Mouse (Mus musculus) brain, adult 2 months (tissue): ENCODE results near the gene Atrnl1.

ENCODE experiments used
- DNase-seq: peaks from one replicate; pipeline ENCODE4 v3.0.0; 2011; ENCODE audit warnings: low read depth, low spot score

Atrnl1 gene

GRCm38 (mm10) chr19:57922991-57923390, 312.2 kb downstream of the Atrnl1 start:
- peak; percentile 26 for DNase-seq

GRCm38 (mm10) chr19:57924856-57925255, 314.0 kb downstream of the Atrnl1 start:
- DNase-seq: no peak

- DNase-seq: no peak
These were observed 314.8 kb downstream of the Atrnl1 start for GRCm38 (mm10) chr19:57925681-57926080.

- no peak for DNase-seq
These were observed 315.5 kb downstream of the Atrnl1 start for GRCm38 (mm10) chr19:57926164-57926860.

- peak; percentile 35 for DNase-seq
These were observed 316.2 kb downstream of the Atrnl1 start for GRCm38 (mm10) chr19:57926941-57927471.

GRCm38 (mm10) chr19:57927566-57928523, 317.0 kb downstream of the Atrnl1 start:
- DNase-seq: peak; percentile 22

GRCm38 (mm10) chr19:57931626-57932025, 320.8 kb downstream of the Atrnl1 start:
- DNase-seq: peak; percentile 40

- DNase-seq: no peak
These were observed 326.0 kb downstream of the Atrnl1 start for GRCm38 (mm10) chr19:57936865-57937264.

- DNase-seq: peak; percentile 38
These were observed 328.3 kb downstream of the Atrnl1 start for GRCm38 (mm10) chr19:57939166-57939565.

GRCm38 (mm10) chr19:57941529-57941928, 330.7 kb downstream of the Atrnl1 start:
- peak; percentile 86 for DNase-seq

- no peak for DNase-seq
These were observed 331.4 kb downstream of the Atrnl1 start for GRCm38 (mm10) chr19:57942281-57942680.

GRCm38 (mm10) chr19:57943308-57943707, 332.5 kb downstream of the Atrnl1 start:
- DNase-seq: no peak

- DNase-seq: no peak
These were observed 333.8 kb downstream of the Atrnl1 start for GRCm38 (mm10) chr19:57944680-57945079.

- DNase-seq: no peak
These were observed 334.9 kb downstream of the Atrnl1 start for GRCm38 (mm10) chr19:57945626-57946250.

- no peak for DNase-seq
These were observed 337.7 kb downstream of the Atrnl1 start for GRCm38 (mm10) chr19:57948489-57948888.

- no peak for DNase-seq
These were observed 338.6 kb downstream of the Atrnl1 start for GRCm38 (mm10) chr19:57949260-57949917.

- no peak for DNase-seq
These were observed 343.3 kb downstream of the Atrnl1 start for GRCm38 (mm10) chr19:57954131-57954530.

GRCm38 (mm10) chr19:57956459-57956858, 345.6 kb downstream of the Atrnl1 start:
- DNase-seq: no peak

- DNase-seq: no peak
These were observed 346.5 kb downstream of the Atrnl1 start for GRCm38 (mm10) chr19:57957363-57957762.

- DNase-seq: no peak
These were observed 347.3 kb downstream of the Atrnl1 start for GRCm38 (mm10) chr19:57958154-57958553.

- no peak for DNase-seq
These were observed 347.9 kb downstream of the Atrnl1 start for GRCm38 (mm10) chr19:57958726-57959125.
